Comparison of ENCODE assay signal across 28 mouse cellular contexts in the genomic region with DNA sequence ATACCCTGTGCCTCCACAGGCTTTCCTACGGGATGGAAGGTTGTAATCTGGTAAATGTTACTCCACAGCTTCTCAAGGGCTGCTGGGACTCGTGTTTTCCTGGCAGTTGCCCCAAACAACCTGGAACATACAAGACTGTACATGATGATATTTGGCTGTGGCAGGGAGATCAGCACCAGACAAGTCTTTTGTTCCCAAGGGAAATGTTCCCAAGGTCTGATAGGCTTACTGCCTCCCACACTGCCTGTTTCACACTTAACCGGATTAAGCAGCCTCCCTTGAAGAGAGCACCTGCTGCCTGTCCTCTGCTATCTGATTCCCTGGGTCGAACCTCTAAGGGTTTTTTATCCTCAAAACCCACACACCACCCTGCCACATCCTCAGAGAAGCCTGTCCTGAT. TPM values are rescaled to one million over a fixed set of nuclear protein-coding genes. Genes with fewer than 3 reads are reported as not detected.
DNase-seq lines count a peak whose midpoint lies in the region; ATAC-seq and TF ChIP-seq lines count a peak whose summit lies in the region.
"Had no signal": no experiment of that assay in that cellular context is flagged by ENCODE, and none has a peak within 500 bp of the region (broad histone marks: within the 10 kb centered on the region; RNA-seq: fewer than 3 reads in every experiment).

No protein-coding gene starts in this region.

- TF ChIP-seq EP300 in lung, postnatal 0 days (IDR thresholded peaks at IDR 0.05): no peak

- no peak overlapping the region for H3K4me3 ChIP-seq in midbrain, embryonic 10.5 days
- H3K4me3 ChIP-seq in midbrain, embryonic 16.5 days (ENCODE audit: low read depth, low read length): no peak overlapping the region
- H3K4me3 ChIP-seq in lung, postnatal 0 days (ENCODE audit: low read depth, low read length): no peak overlapping the region
- H3K4me3 ChIP-seq: erythroblast, embryonic 14.5 days; forebrain, embryonic 15.5 days; heart, embryonic 12.5 days; hindbrain, embryonic 12.5 days; kidney, embryonic 15.5 days; megakaryocyte, embryonic 14.5 days; neural tube, embryonic 12.5 days; stomach, embryonic 15.5 days had no signal

- H3K9me3 ChIP-seq in midbrain, embryonic 10.5 days (replicated peaks): peaks cover 3% of the 10 kb centered on the region; the same call in 1 of the 2 replicates
- H3K9me3 ChIP-seq in midbrain, embryonic 16.5 days (replicated peaks; ENCODE audit: control insufficient read depth, low read length, poor library complexity, severe bottlenecking): no peaks in the 10 kb centered on the region; the same call in 1 of the 2 replicates
- no peaks in the 10 kb centered on the region for H3K9me3 ChIP-seq in lung, postnatal 0 days (ENCODE audit: low read length)
- H3K9me3 ChIP-seq: forebrain, embryonic 15.5 days; hindbrain, embryonic 12.5 days; kidney, embryonic 15.5 days; neural tube, embryonic 12.5 days; stomach, embryonic 15.5 days had no signal

- no peak overlapping the region for H3K9ac ChIP-seq in midbrain, embryonic 16.5 days (ENCODE audit: low read depth, low read length)
- no peak overlapping the region for H3K9ac ChIP-seq in lung, postnatal 0 days (replicated peaks; ENCODE audit: low read depth)
- H3K9ac ChIP-seq: forebrain, embryonic 15.5 days; heart, embryonic 12.5 days; hindbrain, embryonic 12.5 days; kidney, embryonic 15.5 days; neural tube, embryonic 12.5 days; stomach, embryonic 15.5 days had no signal

- no peaks in the 10 kb centered on the region for H3K36me3 ChIP-seq in midbrain, embryonic 10.5 days
- no peaks in the 10 kb centered on the region for H3K36me3 ChIP-seq in midbrain, embryonic 16.5 days (ENCODE audit: control insufficient read depth, insufficient read depth, low read length)
- no peaks in the 10 kb centered on the region for H3K36me3 ChIP-seq in lung, postnatal 0 days (ENCODE audit: insufficient read depth, low read length)
- H3K36me3 ChIP-seq: forebrain, embryonic 15.5 days; heart, embryonic 12.5 days; hindbrain, embryonic 12.5 days; kidney, embryonic 15.5 days; neural tube, embryonic 12.5 days; stomach, embryonic 15.5 days had no signal

- H3K4me2 ChIP-seq in midbrain, embryonic 16.5 days (ENCODE audit: low read length): no peak overlapping the region
- H3K4me2 ChIP-seq in lung, postnatal 0 days (replicated peaks; ENCODE audit: low read depth, low read length): no peak overlapping the region
- H3K4me2 ChIP-seq: forebrain, embryonic 15.5 days; heart, embryonic 12.5 days; hindbrain, embryonic 12.5 days; kidney, embryonic 15.5 days; liver, embryonic 11.5 days; neural tube, embryonic 12.5 days; stomach, embryonic 15.5 days had no signal

- no peak for ATAC-seq in midbrain, embryonic 16.5 days
- no peak for ATAC-seq in lung, postnatal 0 days
- ATAC-seq: forebrain, embryonic 15.5 days had no signal

- H3K27me3 ChIP-seq in midbrain, embryonic 10.5 days (ENCODE audit: low read depth, poor library complexity, severe bottlenecking): peaks cover 26% of the 10 kb centered on the region
- H3K27me3 ChIP-seq in midbrain, embryonic 16.5 days (ENCODE audit: control insufficient read depth, insufficient read depth, low read depth, low read length): no peaks in the 10 kb centered on the region
- H3K27me3 ChIP-seq in lung, postnatal 0 days (replicated peaks; ENCODE audit: insufficient read depth, low read length): no peaks in the 10 kb centered on the region
- H3K27me3 ChIP-seq: forebrain, embryonic 15.5 days; hindbrain, embryonic 12.5 days; kidney, embryonic 15.5 days; neural tube, embryonic 12.5 days; stomach, embryonic 15.5 days had no signal

- peak; percentile 21 for DNase-seq in midbrain, embryonic 10.5 days (ENCODE audit: low spot score)
- DNase-seq in brain, adult 2 months (ENCODE audit: low read depth, low spot score): peak; percentile 24
- peak; percentile 82 for DNase-seq in fat pad, adult 2 months (ENCODE audit: extremely low read depth, low read depth, low spot score)
- DNase-seq in retina, adult 2 months (ENCODE audit: low read depth, low spot score): peak; percentile 23
- DNase-seq in cerebellum, adult 11-12 months: no peak
- DNase-seq in lung, postnatal 0 days (ENCODE audit: low spot score): no peak
- DNase-seq in left cerebral cortex, adult 18-20 months (ENCODE audit: low spot score in 2 of 2): no peak
- DNase-seq: adrenal gland, postnatal 14 days; cerebellum, adult 9-11 months; heart, adult 18-20 months; heart, postnatal 10 days; kidney, adult 11 months; kidney, postnatal 4 days; lung, adult 18-20 months; right cerebral cortex, adult 18-20 months; thymus, adult 2 months had no signal

- peaks cover 9% of the 10 kb centered on the region for H3K4me1 ChIP-seq in midbrain, embryonic 10.5 days
- H3K4me1 ChIP-seq in midbrain, embryonic 16.5 days (ENCODE audit: control insufficient read depth, insufficient read depth, low read length): no peaks in the 10 kb centered on the region
- no peaks in the 10 kb centered on the region for H3K4me1 ChIP-seq in lung, postnatal 0 days (ENCODE audit: insufficient read depth, low read depth, low read length)
- H3K4me1 ChIP-seq: forebrain, embryonic 15.5 days; heart, embryonic 12.5 days; hindbrain, embryonic 12.5 days; neural tube, embryonic 12.5 days; stomach, embryonic 15.5 days had no signal

- H3K27ac ChIP-seq in midbrain, embryonic 10.5 days (replicated peaks): no peak overlapping the region
- no peak overlapping the region for H3K27ac ChIP-seq in midbrain, embryonic 16.5 days (ENCODE audit: low read length)
- no peak overlapping the region for H3K27ac ChIP-seq in lung, postnatal 0 days (ENCODE audit: low read length)
- H3K27ac ChIP-seq: forebrain, embryonic 15.5 days; hindbrain, embryonic 12.5 days; kidney, embryonic 15.5 days; neural tube, embryonic 12.5 days; stomach, embryonic 15.5 days had no signal

- WGBS in midbrain, embryonic 10.5 days: 30% methylated on average over 4 of the region's 4 CpGs
- 16% methylated on average over 4 of the region's 4 CpGs for WGBS in midbrain, embryonic 16.5 days
- 29% methylated on average over 4 of the region's 4 CpGs for WGBS in lung, postnatal 0 days

- TF ChIP-seq CTCF in lung, postnatal 0 days (IDR thresholded peaks at IDR 0.05): no peak

RNA-seq across cellular contexts. Expression of a gene that starts 13.8 kb away (rescaled TPM):
- 3.0 and 3.5 TPM in 2 replicates for polyA plus RNA-seq in midbrain, embryonic 10.5 days (2016; fragmentation: Nextera tagmentation; extraction: Ambion mirVana)
- 1.2 and 1.9 TPM in 2 replicates for polyA plus RNA-seq in midbrain, embryonic 16.5 days (2015; fragmentation: Nextera tagmentation; extraction: Ambion mirVana)
- polyA plus RNA-seq in lung, postnatal 0 days (2015; fragmentation: Nextera tagmentation; extraction: Ambion mirVana): 3.2 and 3.4 TPM in 2 replicates
- total RNA-seq in left cerebral cortex, adult 18-20 months (2021): 10 to 100 TPM; 14.1 to 14.9 TPM

RNA-seq across cellular contexts. Expression of a gene that starts 14.1 kb away (rescaled TPM):
- 265 and 286 TPM in 2 replicates for polyA plus RNA-seq in midbrain, embryonic 10.5 days (2016; fragmentation: Nextera tagmentation; extraction: Ambion mirVana)
- polyA plus RNA-seq in midbrain, embryonic 16.5 days (2015; fragmentation: Nextera tagmentation; extraction: Ambion mirVana): 151 and 158 TPM in 2 replicates
- 72.9 and 75.0 TPM in 2 replicates for polyA plus RNA-seq in lung, postnatal 0 days (2015; fragmentation: Nextera tagmentation; extraction: Ambion mirVana)
- total RNA-seq in left cerebral cortex, adult 18-20 months (2021): 10 to 100 TPM; 96.2 to 98.0 TPM

RNA-seq across cellular contexts. Expression of a gene that starts 38.1 kb away (rescaled TPM):
- polyA plus RNA-seq in midbrain, embryonic 10.5 days (2016; fragmentation: Nextera tagmentation; extraction: Ambion mirVana): 143 and 145 TPM in 2 replicates
- 126 and 134 TPM in 2 replicates for polyA plus RNA-seq in midbrain, embryonic 16.5 days (2015; fragmentation: Nextera tagmentation; extraction: Ambion mirVana)
- 113 and 118 TPM in 2 replicates for polyA plus RNA-seq in lung, postnatal 0 days (2015; fragmentation: Nextera tagmentation; extraction: Ambion mirVana)
- 10 to 100 TPM; 70.9 to 73.3 TPM for total RNA-seq in left cerebral cortex, adult 18-20 months (2021)

RNA-seq across cellular contexts. Expression of a gene that starts 38.3 kb away (rescaled TPM):
- 61.7 and 64.1 TPM in 2 replicates for polyA plus RNA-seq in midbrain, embryonic 10.5 days (2016; fragmentation: Nextera tagmentation; extraction: Ambion mirVana)
- polyA plus RNA-seq in midbrain, embryonic 16.5 days (2015; fragmentation: Nextera tagmentation; extraction: Ambion mirVana): 2.2 and 2.9 TPM in 2 replicates
- polyA plus RNA-seq in lung, postnatal 0 days (2015; fragmentation: Nextera tagmentation; extraction: Ambion mirVana): 0.87 and 1.0 TPM in 2 replicates
- not detected for total RNA-seq in left cerebral cortex, adult 18-20 months (2021)
- total RNA-seq: gastrocnemius, adult 8-10 months had no signal

RNA-seq across cellular contexts. Expression of a gene that starts 50.6 kb away (rescaled TPM):
- 0.12 and 0.39 TPM in 2 replicates for polyA plus RNA-seq in midbrain, embryonic 10.5 days (2016; fragmentation: Nextera tagmentation; extraction: Ambion mirVana)
- polyA plus RNA-seq in midbrain, embryonic 16.5 days (2015; fragmentation: Nextera tagmentation; extraction: Ambion mirVana): 0.43 and 0.61 TPM in 2 replicates
- polyA plus RNA-seq in lung, postnatal 0 days (2015; fragmentation: Nextera tagmentation; extraction: Ambion mirVana): 23.9 and 29.0 TPM in 2 replicates
- total RNA-seq in left cerebral cortex, adult 18-20 months (2021): not detected
- total RNA-seq: adrenal gland, postnatal 14 days; common myeloid progenitor, adult 5-6 weeks had no signal
- polyA plus RNA-seq: erythroblast, embryonic 14.5 days had no signal

Comparison
In these comparisons a context has a peak if more than half of its experiments do, and no peak if none do; other contexts are left out.
1. DNase-seq: peak in midbrain, embryonic 10.5 days (single experiment), brain, adult 2 months (single experiment), fat pad, adult 2 months (single experiment) and retina, adult 2 months (single experiment); none in cerebellum, adult 11-12 months (single experiment), lung, postnatal 0 days (single experiment) and left cerebral cortex, adult 18-20 months (0 of 2).